Mouse (Mus musculus) small intestine, adult 2 months (tissue): Measurements from ENCODE around the gene Ush2a.

Experiments used
- CTCF ChIP-seq: fragments of 200-500 bp; IDR thresholded peaks from 2 replicates; pipeline ENCODE4 v1.5.1; 2012; ENCODE audit warnings: low read depth, mild to moderate bottlenecking, control low read depth, inconsistent platforms, low read length, moderate library complexity, mixed read lengths; ENCODE audit not compliant: insufficient replicate concordance, insufficient read length; ENCODE audit errors: extremely low read depth
- POLR2A ChIP-seq: fragments of 200-500 bp; IDR thresholded peaks from 2 replicates; pipeline ENCODE4 v1.6.1; 2012; ENCODE audit warnings: low read depth, mild to moderate bottlenecking, control low read depth, inconsistent platforms, low read length, moderate library complexity

GRCm38 (mm10) chr1:188241766-188242165 lies 20.1 kb upstream of the Ush2a start:
- no peak for TF ChIP-seq POLR2A
- no peak for TF ChIP-seq CTCF
